Mouse (Mus musculus) heart, postnatal 0 days (tissue): ENCODE measurements around the gene Tet3.

ENCODE experiments used
- CTCF ChIP-seq: IDR thresholded peaks from 2 replicates; pipeline ENCODE4 v1.5.1; 2016; ENCODE audit warnings: antibody characterized with exemption, control low read depth, low read depth
- EP300 ChIP-seq: IDR thresholded peaks from 2 replicates; pipeline ENCODE4 v1.6.1; 2016; ENCODE audit warnings: antibody characterized with exemption, low read depth

- TF ChIP-seq CTCF: no peak
- TF ChIP-seq EP300: no peak
These were observed 16.2 kb downstream of the Tet3 start for GRCm38 (mm10) chr6:83442639-83443038.
